Mouse (Mus musculus): Measurements from ENCODE around the gene 0610010K14Rik.

0610010K14Rik gene

DNA sequence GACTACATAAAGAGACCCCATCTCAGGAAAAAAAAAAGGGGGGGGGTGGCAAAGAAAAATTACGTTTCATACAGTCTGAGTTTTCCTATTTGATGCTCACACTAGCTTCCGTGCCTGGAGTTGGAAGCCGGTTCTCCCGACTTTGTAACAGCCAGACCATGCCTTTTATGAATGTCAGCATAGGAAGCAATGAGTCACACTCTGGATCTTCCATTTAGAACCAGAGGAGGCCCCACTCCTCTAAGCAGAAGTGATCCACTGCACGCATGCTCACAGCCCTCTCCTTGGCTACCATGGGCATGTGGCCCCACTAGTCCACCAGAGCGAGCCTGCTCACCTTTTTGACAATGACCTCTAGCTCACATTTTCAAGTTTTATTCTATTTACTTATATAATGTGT is 46.5 kb downstream of the 0610010K14Rik start:
- DNase-seq (ENCODE audit: low read depth, low spot score), result no peak
- H3K36me3 ChIP-seq (ENCODE audit: control insufficient read depth, insufficient read depth, low read length, poor library complexity, severe bottlenecking), result no peaks in the 10 kb centered on the region
- H3K27me3 ChIP-seq (ENCODE audit: control insufficient read depth, insufficient read depth, low read length, poor library complexity, severe bottlenecking), result no peaks in the 10 kb centered on the region

DNA sequence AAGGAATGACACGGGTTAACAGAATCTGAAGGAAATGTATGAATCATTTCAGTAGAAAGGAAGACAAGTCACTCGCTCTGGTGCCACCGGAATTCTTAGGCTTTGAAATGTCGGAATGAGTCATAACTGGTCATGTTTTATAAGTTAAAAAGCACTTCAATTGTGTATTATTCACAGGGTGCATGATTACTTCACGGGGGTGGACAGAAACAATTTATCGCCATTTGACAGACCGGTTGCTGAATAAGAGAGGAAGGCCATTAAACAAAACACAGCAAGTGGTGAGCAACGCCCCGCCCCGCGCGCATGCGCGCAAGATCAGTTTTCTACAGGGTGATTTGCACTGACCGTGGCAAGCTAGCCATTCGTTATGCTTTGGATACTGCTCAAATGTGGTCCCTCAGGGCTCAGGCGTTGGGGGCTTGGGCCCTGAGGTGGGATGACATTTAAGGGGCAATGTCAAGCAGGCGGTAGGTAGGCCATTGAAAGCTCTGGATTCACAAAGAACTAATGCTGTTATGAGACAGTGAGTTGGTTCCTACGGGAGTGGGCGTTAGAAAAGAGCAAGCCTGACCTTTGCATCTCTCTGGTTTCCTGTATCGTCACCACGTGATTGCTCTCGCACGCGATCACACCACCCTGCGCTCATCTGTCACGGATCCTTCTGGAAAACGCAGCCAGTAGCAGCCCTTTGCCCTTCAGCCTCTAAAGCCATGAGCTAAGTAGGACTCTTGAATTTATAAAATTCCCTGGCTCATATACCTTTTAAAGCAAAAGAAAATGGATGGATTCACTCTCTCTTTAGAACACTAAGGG is 48.2 kb downstream of the 0610010K14Rik start:
- Histone ChIP-seq H3K27me3 (ENCODE audit: control insufficient read depth, insufficient read depth, low read length, poor library complexity, severe bottlenecking) (no peaks in the 10 kb centered on the region), H3K36me3 (ENCODE audit: control insufficient read depth, insufficient read depth, low read length, poor library complexity, severe bottlenecking) (no peaks in the 10 kb centered on the region)
- DNase-seq (ENCODE audit: low read depth, low spot score), result no peak
